Mouse (Mus musculus) testis, postnatal 14 days (tissue): Measurements from ENCODE around the gene Abhd17b.
A peak's percentile ranks its signal among the peaks of the same experiment; 100 is the strongest.
"Not testable (repeated sequence)": the region's sequence is repeated elsewhere in the genome, so short reads cannot be mapped to it uniquely, and the experiment has no call there.

Experiments
- DNase-seq: peaks from one replicate; pipeline ENCODE4 v3.0.0; 2021; ENCODE audit warnings: low spot score

Gene Abhd17b

DNA sequence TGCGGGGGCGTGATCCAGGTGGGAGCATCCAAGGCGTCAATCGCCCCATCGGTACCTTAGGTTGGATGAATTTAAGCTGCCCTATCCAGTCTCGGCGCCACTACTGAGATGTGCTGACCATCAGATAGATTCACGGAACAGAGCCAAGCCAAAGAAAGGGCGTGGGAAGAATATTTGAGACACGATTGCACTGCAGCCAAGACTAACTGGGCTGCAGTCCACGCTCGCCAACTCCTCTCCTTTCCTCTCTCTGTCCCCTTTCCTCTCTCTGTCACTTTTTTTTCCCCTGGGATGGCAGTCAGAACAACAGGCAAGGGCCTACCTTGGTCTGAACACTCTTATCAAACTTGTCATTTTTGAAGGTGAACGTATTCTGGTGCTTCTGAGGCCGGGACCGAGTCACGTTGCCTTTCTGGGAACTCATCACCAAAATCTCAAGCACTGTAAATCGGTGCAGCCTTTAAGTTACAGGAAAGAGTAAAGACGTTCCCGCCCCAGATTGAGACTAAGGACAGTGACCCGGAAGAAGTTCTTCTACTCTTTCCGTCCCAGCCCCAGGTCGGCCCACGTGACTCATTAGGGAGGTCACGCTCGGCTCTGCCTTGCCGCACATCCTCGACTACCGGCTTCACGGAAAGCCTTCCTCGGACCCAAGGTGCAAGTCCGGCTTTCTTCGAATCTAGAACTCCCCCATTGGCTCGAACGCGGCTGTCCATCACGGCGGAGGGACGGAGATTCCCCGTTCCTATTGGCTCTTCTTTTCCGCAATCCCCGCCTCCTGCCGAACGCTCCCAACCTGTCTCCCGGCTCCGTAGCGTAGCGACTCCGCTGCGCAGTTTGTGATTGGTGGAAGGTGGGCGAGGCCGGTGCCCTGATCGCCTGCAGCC, 457 bp upstream of the Abhd17b start, which contains the start of gene 1110059E24Rik:
1110059E24Rik (minus strand) TSS at position 692 of the 887 bp plus-strand sequence.
- peak; percentile 98 for DNase-seq

DNA sequence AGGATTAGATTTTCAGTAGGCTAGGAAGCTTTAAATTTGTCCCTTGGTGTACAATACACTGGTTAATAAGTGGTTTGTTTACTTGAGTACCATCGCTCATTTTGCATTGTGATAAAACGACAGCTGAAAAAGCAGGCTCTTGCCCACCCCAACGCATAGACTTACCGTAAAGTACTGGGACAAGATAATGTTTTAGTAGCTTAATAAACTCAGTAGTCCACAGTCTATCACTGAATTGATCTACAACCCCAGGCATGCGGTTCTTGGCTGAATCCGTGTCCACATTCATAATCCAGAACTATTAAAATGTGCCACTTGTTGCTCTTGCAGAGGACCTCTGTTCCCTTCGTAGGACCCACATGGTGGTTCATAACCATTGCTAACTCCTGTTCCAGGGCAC, 1.8 kb downstream of the Abhd17b start:
- no peak for DNase-seq

DNA sequence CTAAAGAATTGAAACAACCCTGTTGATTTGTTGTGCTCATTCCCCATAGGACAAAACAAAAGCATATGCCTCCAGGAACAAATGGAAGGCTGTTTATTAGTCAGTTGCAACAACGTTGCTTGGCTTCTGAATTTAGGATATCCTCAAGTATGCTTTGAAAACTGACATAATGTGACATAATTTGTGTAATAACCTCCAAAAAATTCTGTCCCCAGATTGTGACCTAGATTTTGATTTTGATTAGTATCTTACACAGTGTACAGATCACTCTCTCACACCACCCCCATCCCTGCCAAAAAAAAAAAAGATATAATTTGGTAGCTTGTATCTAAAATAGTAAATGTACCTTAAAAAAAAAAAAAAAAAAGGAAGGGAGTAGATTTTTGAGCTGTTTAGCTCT, 7.7 kb downstream of the Abhd17b start:
- DNase-seq, result no peak

DNA sequence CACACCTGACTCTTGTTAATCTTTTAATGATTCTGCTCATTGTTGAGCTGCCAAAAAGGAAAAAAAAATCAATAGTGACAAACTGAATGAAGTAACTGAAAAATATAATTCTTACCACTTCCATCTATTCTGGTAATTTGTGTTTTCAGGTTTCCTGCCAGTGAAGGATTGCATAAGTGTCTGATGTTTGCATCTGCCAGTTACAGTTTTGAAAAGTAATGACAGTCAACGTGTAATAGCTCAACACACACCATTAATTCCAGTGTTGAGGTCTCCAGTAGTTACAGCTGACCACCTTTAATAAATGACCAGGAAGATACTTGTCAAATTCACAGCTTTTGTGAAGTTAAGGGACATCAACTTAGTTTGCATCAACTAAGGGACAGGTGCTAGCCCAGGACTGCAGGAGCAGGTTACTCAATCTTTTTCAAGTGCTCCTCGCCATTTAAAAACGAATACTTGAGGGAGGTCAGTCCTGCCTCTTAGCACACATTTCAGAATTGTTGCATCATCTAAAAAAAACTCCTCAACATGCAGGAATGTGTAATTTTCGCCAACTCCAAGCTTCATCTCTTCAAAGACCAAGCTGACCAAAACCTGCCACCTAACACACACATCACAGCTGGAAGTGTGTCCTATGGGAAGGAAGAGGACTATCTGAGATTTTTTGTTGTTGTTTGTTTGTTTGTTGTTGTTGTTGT, 10.9 kb downstream of the Abhd17b start:
- DNase-seq, result no peak

- DNase-seq, result no peak
Measured at GRCm38 (mm10) chr19:21669650-21670049, 16.7 kb downstream of the Abhd17b start.

DNA sequence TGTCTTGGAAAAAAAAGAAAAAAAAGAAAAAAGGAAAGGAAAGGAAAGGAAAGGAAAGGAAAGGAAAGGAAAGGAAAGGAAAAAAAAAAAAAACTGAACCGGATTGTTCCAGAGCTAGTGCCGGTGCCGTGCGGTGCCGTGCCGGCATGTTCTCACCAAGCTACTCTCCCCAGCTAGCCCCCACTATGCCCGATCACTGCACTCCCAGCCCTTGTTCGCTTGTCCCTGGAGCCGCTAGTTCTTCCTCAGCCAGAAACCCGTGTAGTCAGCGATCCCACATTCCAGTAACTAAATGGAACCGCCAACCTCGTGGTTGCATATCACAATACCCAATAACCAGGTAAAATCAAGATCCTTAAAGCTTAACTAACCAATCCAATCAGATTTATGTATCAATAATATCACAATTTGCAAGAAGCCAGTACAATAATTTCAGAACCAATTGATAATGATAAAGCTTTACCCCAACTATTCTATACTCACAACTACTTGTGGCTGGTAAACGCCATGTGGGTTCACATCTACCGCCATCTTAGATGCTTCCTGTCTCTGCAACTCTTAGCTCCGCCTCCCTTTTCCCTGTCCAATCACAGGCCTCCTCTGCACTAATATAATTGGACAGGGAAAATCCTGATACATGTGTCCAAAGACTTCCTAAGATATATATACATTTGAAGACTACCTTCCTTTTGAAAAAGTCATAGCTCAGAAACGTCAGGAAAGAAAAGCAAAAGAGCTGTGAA, 21.5 kb downstream of the Abhd17b start:
- DNase-seq, result peak; percentile 63

- DNase-seq, result no peak
Measured at GRCm38 (mm10) chr19:21680091-21680490, 27.1 kb downstream of the Abhd17b start.

DNA sequence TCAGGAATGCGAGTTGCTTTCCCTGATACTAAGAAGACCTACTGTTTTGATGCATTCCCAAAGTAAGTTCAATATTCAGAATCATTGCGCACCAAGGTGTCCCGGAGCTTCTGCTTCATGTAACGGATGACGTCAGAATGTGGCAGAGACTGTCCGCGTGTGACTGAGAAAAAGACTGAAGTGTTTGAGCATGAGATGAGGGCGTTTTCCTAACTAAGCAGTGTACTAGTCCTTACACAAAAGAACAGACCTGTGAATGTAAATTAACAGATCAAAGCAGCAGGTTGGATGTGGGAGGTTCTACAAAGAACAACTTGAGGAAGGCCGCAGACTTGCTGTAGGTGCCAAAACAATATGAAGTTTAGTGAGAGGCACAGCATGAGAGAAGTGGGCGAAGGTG, 28.0 kb downstream of the Abhd17b start:
- no peak for DNase-seq

DNA sequence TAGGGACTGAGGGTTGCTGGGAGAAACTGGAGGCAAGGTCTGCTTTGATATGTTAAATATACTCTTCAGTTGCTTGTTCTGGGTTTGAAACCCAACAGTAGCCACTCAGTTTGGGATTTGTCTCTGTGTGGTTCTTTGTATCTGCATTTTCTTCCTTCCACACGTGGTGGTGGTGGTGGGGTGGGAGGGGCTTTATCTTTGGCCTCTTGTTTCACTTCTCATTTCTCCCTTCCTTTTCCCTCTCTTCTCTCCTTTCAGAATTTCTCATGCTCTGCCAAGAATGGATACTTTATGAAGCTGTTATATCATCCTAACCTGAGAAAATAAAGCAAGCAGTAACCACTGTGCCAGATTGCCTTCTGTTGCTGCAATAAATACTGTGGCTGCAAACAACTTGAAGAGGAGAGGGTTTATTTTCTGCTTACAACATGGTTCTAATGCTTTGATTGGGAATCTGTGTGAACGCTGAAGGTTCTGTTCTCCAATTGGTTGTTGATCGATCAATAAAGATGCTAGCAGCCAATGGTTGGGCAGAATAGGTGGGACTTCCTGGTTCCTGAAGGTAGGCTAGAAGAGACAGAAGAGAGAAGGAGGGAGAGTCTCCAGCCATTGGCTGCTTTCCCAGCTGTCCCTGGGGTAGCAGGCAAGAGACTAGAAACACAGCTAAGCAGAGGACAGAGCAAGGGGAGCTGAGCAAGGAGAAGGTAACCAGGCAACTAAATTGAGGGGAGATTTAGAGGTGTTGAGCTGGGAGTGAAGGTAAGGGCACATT, 60.5 kb downstream of the Abhd17b start:
- DNase-seq, result peak; percentile 27

- DNase-seq, result no peak
Measured at GRCm38 (mm10) chr19:21714278-21714883, 61.4 kb downstream of the Abhd17b start.

DNA sequence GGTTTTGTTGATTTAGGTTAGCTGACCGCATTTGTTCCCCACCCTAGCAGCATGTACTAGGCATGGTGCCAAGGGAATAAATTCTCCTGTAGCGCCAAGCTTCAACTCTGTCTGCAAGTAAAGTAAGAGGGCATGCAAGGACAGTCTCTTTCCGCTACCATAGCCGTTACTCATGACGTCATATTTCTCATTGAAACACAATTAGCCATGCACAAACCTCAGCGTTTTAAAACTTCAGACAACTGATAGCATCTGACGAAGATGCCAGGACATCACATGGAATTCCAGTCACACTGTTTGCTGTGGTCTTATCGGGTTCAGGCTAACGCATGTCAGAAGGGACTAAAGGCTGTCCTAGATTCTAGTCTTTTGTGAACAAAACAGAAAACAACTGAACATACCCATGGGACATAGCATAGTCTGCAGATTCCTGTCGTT, 62.0 kb downstream of the Abhd17b start:
- no peak for DNase-seq

DNA sequence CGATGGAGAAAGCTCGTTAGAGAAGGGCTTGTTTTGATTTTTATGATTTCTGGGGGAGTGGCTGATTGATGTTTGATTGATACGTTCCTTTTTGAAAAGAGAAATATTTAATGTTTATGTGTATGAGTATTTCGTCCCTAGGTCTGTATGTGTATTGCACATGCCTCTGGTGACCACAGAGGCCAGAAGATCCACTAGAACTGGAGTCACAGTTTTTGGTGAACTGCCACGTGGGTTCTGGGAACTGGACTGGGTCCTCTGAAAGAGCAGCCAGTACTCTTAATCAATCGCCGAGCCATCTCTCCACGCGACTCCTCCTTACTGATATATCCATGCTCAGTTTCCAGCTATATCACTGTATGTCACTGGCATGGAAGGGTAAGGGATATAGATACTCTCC, 62.5 kb downstream of the Abhd17b start:
- no peak for DNase-seq

DNA sequence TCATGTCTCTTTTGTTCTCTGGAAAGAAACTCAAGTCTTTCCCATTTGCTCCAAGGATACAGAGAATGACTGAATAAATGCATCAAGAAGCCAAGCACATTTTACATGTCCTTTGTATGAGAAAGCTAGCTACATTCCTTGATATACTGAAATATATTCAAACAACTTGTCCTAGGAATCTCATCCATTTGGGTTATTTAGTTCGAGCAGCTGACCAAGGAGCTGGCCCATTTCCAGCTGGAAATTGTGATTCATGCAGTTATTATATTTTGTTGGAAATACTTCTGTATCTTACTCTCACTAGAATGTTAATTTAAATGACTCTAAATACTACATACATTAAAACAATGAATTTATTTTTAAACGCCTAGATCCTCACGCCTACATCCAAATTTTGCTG, 63.5 kb downstream of the Abhd17b start:
- DNase-seq, result no peak

GRCm38 (mm10) chr19:21719206-21719605, 66.2 kb downstream of the Abhd17b start:
- DNase-seq, result no peak

GRCm38 (mm10) chr19:21720950-21721349, 68.0 kb downstream of the Abhd17b start:
- no peak for DNase-seq

GRCm38 (mm10) chr19:21723280-21723679, 70.3 kb downstream of the Abhd17b start:
- DNase-seq, result not testable (repeated sequence)

GRCm38 (mm10) chr19:21723911-21724655, 71.1 kb downstream of the Abhd17b start:
- DNase-seq, result no peak

DNA sequence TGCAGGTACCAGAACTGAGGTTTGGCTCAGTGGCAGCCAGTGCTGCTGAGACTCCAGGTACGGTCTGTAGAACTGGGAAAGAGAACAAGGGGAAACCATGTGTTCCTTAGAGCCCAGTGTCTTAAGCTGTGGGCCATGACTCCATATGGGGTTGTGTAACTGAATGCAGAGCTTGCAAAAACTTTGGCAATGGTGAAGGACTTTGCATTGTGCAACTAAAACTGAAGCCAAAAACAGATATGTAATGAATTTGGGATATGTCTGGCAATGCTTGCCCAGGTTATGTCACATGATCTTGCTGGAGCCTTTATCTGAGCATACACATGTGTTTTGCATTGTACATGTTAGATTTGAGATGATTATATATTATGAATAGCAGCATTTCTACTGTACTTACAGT, 72.2 kb downstream of the Abhd17b start:
- DNase-seq, result no peak

GRCm38 (mm10) chr19:21727081-21727480, 74.1 kb downstream of the Abhd17b start:
- DNase-seq, result no peak

GRCm38 (mm10) chr19:21728342-21728741, 75.4 kb downstream of the Abhd17b start:
- no peak for DNase-seq

DNA sequence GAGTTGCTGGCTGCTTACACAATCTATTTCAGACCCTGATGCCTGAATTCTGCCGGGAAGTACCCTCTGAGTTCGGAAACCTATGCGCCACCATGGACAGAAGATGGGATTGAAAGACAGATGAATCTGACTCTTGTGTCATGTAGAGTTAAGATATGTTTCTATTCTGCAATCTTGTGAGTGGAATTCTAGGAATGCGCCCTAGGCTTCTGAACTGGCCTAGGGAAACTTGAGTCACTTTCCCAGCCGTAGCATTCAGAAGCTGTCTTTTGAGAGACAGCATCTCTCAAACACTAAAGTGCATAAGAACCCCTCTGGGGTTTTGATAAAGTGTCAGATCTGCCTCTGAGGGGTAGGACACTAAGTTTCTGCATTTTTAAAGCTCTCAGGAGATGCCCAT, 78.9 kb downstream of the Abhd17b start:
- no peak for DNase-seq
